Mouse (Mus musculus): Measurements from ENCODE around the gene Krtap4-6.

GRCm38 (mm10) chr11:99650136-99650535 is 15.6 kb downstream of the Krtap4-6 start, which contains the start of gene Gm11555:
- TF ChIP-seq CHD2 (IDR thresholded peaks at IDR 0.05; ENCODE audit: low read depth, low read length) (no peak), MAFK (IDR thresholded peaks at IDR 0.05; ENCODE audit: insufficient read depth, low read depth, low read length) (no peak), ZC3H11A (IDR thresholded peaks at IDR 0.05; ENCODE audit: borderline replicate concordance, low read depth, low read length) (no peak), ZNF384 (IDR thresholded peaks at IDR 0.05; ENCODE audit: low read depth, low read length) (no peak)
